Mouse (Mus musculus): Measurements from ENCODE around the gene Ephb6.

Ephb6 gene

GRCm38 (mm10) chr6:41628180-41628579 is 22.9 kb downstream of the Ephb6 start:
- DNase-seq: no peak

GRCm38 (mm10) chr6:41630791-41631190 is 25.5 kb downstream of the Ephb6 start:
- no peak for DNase-seq

GRCm38 (mm10) chr6:41631549-41631948 is 26.3 kb downstream of the Ephb6 start:
- no peak for DNase-seq

- DNase-seq: no peak
These were observed 29.9 kb downstream of the Ephb6 start for GRCm38 (mm10) chr6:41635211-41635610.

GRCm38 (mm10) chr6:41636178-41636577 is 30.9 kb downstream of the Ephb6 start, which contains the start of gene Trpv6:
TSS of gene Trpv6 (minus strand) at chr6:41636405.
- DNase-seq: no peak

- DNase-seq: no peak
These were observed 32.1 kb downstream of the Ephb6 start for GRCm38 (mm10) chr6:41637393-41637792.

- DNase-seq: no peak
These were observed 32.7 kb downstream of the Ephb6 start for GRCm38 (mm10) chr6:41637927-41638506.

DNA sequence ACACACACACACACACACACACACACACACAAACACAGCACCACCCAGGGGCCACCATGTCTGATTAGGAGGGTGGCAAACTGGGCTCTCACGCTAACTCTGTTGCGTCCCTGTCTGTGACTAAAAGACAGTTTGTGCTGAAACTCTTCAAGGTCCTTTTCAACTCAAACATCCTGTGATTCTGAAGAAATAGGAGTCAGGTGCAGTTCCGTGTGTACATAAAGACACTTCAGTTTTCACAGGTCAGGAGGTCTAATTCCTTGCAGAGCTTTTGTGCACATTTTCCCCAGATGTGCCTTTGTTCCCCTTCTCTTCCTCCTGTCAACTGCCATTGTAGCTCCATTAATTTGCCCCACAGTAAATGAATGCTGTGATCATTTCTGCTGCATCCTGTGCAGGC is 35.2 kb downstream of the Ephb6 start:
- no peak for DNase-seq

GRCm38 (mm10) chr6:41641173-41641866 is 36.0 kb downstream of the Ephb6 start:
- DNase-seq: no peak

DNA sequence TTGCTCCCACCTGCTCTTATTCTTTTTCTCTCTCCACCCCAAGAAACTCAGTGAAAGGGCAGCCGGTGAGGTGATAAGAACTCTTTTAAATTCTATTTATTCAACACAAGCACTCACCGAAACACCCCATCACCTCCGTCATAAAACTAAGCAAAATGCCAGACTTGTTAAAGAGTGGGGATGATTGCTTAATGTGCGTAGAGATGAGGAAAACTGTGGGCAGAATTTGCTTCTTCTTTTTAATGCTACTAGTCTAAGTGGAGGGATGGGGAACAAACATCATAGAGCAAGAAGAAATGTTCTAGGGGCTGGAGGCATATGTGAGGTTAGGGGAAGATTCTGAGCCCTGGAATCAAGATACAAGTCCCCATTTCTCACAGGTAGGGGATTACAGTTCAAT is 37.5 kb downstream of the Ephb6 start:
- DNase-seq: no peak

- DNase-seq: peak; percentile 65
These were observed 37.9 kb downstream of the Ephb6 start for GRCm38 (mm10) chr6:41643227-41643626.

GRCm38 (mm10) chr6:41646220-41646619 is 40.9 kb downstream of the Ephb6 start:
- no peak for DNase-seq

GRCm38 (mm10) chr6:41646672-41647071 is 41.4 kb downstream of the Ephb6 start:
- DNase-seq: no peak

DNA sequence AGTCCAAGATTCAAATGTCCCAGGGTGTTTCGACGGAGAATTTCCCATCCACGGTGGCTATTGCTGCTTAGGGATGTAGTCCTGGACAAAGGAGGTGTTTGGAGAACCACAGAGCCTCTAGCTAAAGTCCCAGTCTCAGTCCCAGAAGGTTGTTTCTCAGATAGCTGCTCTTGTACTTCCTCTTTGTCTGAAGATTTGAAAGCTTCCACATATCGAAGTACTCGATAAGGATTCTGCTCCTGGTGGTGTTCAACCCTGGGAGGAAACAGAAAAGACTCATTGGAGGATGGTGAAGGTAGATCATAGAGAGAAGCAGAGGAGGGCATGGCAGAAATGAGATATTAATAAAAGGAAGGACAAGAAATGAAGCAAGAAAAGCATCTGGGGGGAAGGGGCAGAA is 47.9 kb downstream of the Ephb6 start:
- no peak for DNase-seq

DNA sequence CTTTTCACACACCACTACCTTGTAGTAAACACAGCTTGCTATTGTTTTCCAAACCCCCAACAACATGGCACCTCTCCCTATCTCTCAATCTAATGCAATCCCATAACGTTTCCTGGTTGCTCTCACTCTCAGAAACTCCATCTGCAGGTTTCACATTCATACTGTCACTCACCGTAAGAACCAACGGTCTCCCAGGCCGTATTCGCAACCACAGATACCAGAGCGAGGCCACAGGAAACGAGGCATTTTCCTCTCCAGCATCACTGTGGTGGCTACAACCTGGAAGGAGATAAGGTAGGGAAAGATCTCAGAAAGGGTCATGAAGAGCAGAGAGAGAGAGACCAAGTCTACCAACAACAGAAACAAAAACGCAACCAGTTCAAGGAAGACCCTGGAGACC is 49.4 kb downstream of the Ephb6 start:
- DNase-seq: no peak

- DNase-seq: no peak
These were observed 53.2 kb downstream of the Ephb6 start for GRCm38 (mm10) chr6:41658487-41658886.

DNA sequence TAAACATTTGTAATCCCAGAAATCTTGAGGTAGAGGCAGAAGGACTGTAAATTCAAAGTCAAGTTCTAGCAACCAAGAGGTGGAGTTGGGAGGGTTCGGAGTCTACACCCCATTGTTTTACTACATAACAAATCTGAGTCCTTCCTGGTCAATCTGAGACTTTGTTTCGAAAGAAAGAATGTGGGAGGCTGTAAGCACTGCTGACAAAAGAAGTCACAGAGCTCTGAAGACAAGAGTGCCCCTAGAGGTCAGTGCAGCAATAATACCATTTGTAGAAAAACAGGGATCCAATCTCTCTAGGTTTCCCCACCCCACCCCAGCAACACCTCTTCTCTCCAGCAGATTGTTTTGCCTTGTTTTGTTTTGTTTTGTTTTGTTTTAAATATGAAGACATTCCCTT is 57.0 kb downstream of the Ephb6 start:
- peak; percentile 23 for DNase-seq
